Mouse (Mus musculus) midbrain, embryonic 14.5 days (tissue): ENCODE measurements around the gene Smr2. TPM values are rescaled to one million over a fixed set of nuclear protein-coding genes. Genes with fewer than 3 reads are reported as not detected.
"Not testable (repeated sequence)": the region's sequence is repeated elsewhere in the genome, so short reads cannot be mapped to it uniquely, and the experiment has no call there.

Experiments used
- ATAC-seq: fragments of 200-750 bp; cut with Nextera tagmentation; 2 replicates; pipeline ENCODE4 v1.8.0; 2017; ENCODE audit warnings: moderate number of reproducible peaks, moderate library complexity; ENCODE audit not compliant: low FRiP score, low TSS enrichment
- DNase-seq: peaks from one replicate; pipeline ENCODE4 v3.0.0-alpha.2; 2015
- H3K27ac ChIP-seq: fragments of 300-500 bp; sonication (generic); replicated peaks from 2 replicates; pipeline ENCODE4 v1.5.1; 2014; ENCODE audit warnings: mild to moderate bottlenecking, low read depth, low read length, moderate library complexity
- H3K27me3 ChIP-seq: fragments of 300-500 bp; sonication (generic); 2 replicates; pipeline ENCODE4 v1.6.1; 2014; ENCODE audit warnings: low read length, control low read depth, mixed read lengths; ENCODE audit not compliant: control insufficient read depth, insufficient read depth
- H3K36me3 ChIP-seq: fragments of 300-500 bp; sonication (generic); 2 replicates; pipeline ENCODE4 v1.6.1; 2014; ENCODE audit warnings: low read length, control low read depth; ENCODE audit not compliant: control insufficient read depth, insufficient read depth
- H3K4me1 ChIP-seq: fragments of 300-500 bp; sonication (generic); 2 replicates; pipeline ENCODE4 v1.6.1; 2014; ENCODE audit warnings: mild to moderate bottlenecking, antibody characterized with exemption, low read length, control low read depth; ENCODE audit not compliant: control insufficient read depth, insufficient read depth
- H3K4me2 ChIP-seq: fragments of 300-500 bp; sonication (generic); 2 replicates; pipeline ENCODE4 v1.6.1; 2014; ENCODE audit warnings: mild to moderate bottlenecking, low read length, moderate library complexity
- H3K4me3 ChIP-seq: fragments of 300-500 bp; sonication (generic); replicated peaks from 2 replicates; pipeline ENCODE4 v1.5.1; 2014; ENCODE audit warnings: low read depth, low read length
- H3K9ac ChIP-seq: fragments of 300-500 bp; sonication (generic); replicated peaks from 2 replicates; pipeline ENCODE4 v1.6.1; 2014; ENCODE audit warnings: mild to moderate bottlenecking, low read length, moderate library complexity
- H3K9me3 ChIP-seq: fragments of 300-500 bp; sonication (generic); 2 replicates; pipeline ENCODE4 v1.6.1; 2016; ENCODE audit warnings: low read length, control low read depth, mixed read lengths; ENCODE audit not compliant: control insufficient read depth
- WGBS: fragments of 180-500 bp; shearing (Covaris S2); extraction: QIAGEN DNeasy Blood & Tissue Kit; methylation state at CpG from one replicate; pipeline ENCODE4 v1.1.7; 2014; 5-methylcytosine and 5-hydroxymethylcytosine counted together
- polyA plus RNA-seq: library from polyadenylated mRNA; unstranded; fragments of >200 nt; fragmentation: Nextera tagmentation; extraction: Ambion mirVana; gene quantifications from 2 replicates; pipeline ENCODE4 v1.2.1, GENCODE M21; 2014

Smr2 gene
- not detected in 2 replicates for polyA plus RNA-seq

- not testable (repeated sequence) for DNase-seq, H3K9me3 ChIP-seq, H3K36me3 ChIP-seq, H3K27me3 ChIP-seq, H3K27ac ChIP-seq, ATAC-seq, H3K9ac ChIP-seq, H3K4me2 ChIP-seq, H3K4me1 ChIP-seq, H3K4me3 ChIP-seq
Measured at GRCm38 (mm10) chr5:88086256-88086655, at the start of gene Smr2. Gene Smr2, plus strand, starts transcription at chr5:88086556.

GRCm38 (mm10) chr5:88111430-88111829 lies 25.1 kb downstream of the Smr2 start, which contains the start of gene Gm11116:
Gene Gm11116, minus strand, starts transcription at chr5:88111530.
- no peak within 1 kb of the TSS for H3K27ac ChIP-seq
- H3K4me3 ChIP-seq: no peak within 1 kb of the TSS
- H3K9ac ChIP-seq: no peak within 1 kb of the TSS
- no peak within 1 kb of the TSS for H3K4me2 ChIP-seq
- 74% methylated on average over 1 of the region's 1 CpGs for WGBS
- ATAC-seq (no peak), DNase-seq (no peak)
- H3K9me3 ChIP-seq: no peaks in the 10 kb centered on the region
- H3K27me3 ChIP-seq: no peaks in the 10 kb centered on the region
- no peaks in the 10 kb centered on the region for H3K36me3 ChIP-seq
- H3K4me1 ChIP-seq: no peaks in the 10 kb centered on the region

- Histone ChIP-seq H3K36me3 (no peaks in the 10 kb centered on the region), H3K9me3 (no peaks in the 10 kb centered on the region), H3K27ac (no peak within 1 kb of the TSS), H3K4me2 (no peak within 1 kb of the TSS), H3K9ac (no peak within 1 kb of the TSS), H3K4me3 (no peak within 1 kb of the TSS), H3K27me3 (no peaks in the 10 kb centered on the region), H3K4me1 (no peaks in the 10 kb centered on the region)
- ATAC-seq (no peak), DNase-seq (no peak)
Measured at GRCm38 (mm10) chr5:88153999-88154398, 67.6 kb downstream of the Smr2 start, which contains the start of gene Gm11115. Gene Gm11115, minus strand, starts transcription at chr5:88154099.

Other genes with a start within 250 kb of the Smr2 start
- gene Odam, start 201.5 kb upstream of the Smr2 start, polyA plus RNA-seq: not detected in 2 replicates
- not detected in 2 replicates for gene Csn3, start 161.0 kb upstream of the Smr2 start, polyA plus RNA-seq
- not detected in 2 replicates for gene 2310003L06Rik, start 117.1 kb upstream of the Smr2 start, polyA plus RNA-seq
- gene Gm28434, start 117.0 kb upstream of the Smr2 start, polyA plus RNA-seq: not detected in 2 replicates
- gene Cabs1, start 107.1 kb upstream of the Smr2 start, polyA plus RNA-seq: not detected in 2 replicates
- not detected in 2 replicates for gene Smr3a, start 84.0 kb upstream of the Smr2 start, polyA plus RNA-seq
- not detected in 2 replicates for gene Gm11116, start 25.0 kb downstream of the Smr2 start, polyA plus RNA-seq
- not detected in 2 replicates for gene Gm11115, start 67.5 kb downstream of the Smr2 start, polyA plus RNA-seq
- gene Gm7714, start 182.4 kb downstream of the Smr2 start, polyA plus RNA-seq: not detected in 2 replicates
- not detected in 2 replicates for gene Prol1, start 230.8 kb downstream of the Smr2 start, polyA plus RNA-seq